Mouse (Mus musculus) central nervous system, embryonic 14 days (tissue): ENCODE results near the gene Arid4b. TPM values are rescaled to one million over a fixed set of nuclear protein-coding genes. Genes with fewer than 3 reads are reported as not detected.

Experiments used
- polyA plus RNA-seq: library from polyadenylated mRNA; depleted of rRNA; stranded (reverse); fragments of >200 nt; gene quantifications from 2 replicates; pipeline ENCODE4 v1.2.3, GENCODE M21; 2012; rRNA removed

Gene Arid4b
- polyA plus RNA-seq, result 31.0 and 32.8 TPM in 2 replicates

GRCm38 (mm10) chr13:14063013-14063941 lies at the start of gene Arid4b, which contains the start of gene Ggps1:
TSS of gene Arid4b (plus strand) at chr13:14063232.
TSS of gene Ggps1 (minus strand) at chr13:14063488.

GRCm38 (mm10) chr13:14039292-14039965 lies 23.6 kb upstream of the Arid4b start, which contains the start of gene Tbce:
TSS of gene Tbce (minus strand) at chr13:14039638.

Other genes with a start within 250 kb of the Arid4b start
- 35.4 and 41.7 TPM in 2 replicates for gene B3galnt2, start 108.8 kb upstream of the Arid4b start, polyA plus RNA-seq
- gene Tbce, start 23.6 kb upstream of the Arid4b start, polyA plus RNA-seq, result 203 and 210 TPM in 2 replicates
- gene Ggps1, start 256 bp downstream of the Arid4b start, polyA plus RNA-seq, result 39.0 and 42.6 TPM in 2 replicates